Mouse (Mus musculus) olfactory bulb, adult 2 months (tissue): Measurements from ENCODE around the gene Cdh4.

ENCODE experiments used
- CTCF ChIP-seq: fragments of 200-500 bp; IDR thresholded peaks from 2 replicates; pipeline ENCODE4 v1.5.1; 2012; ENCODE audit warnings: low read depth, mild to moderate bottlenecking, low read length, moderate library complexity; ENCODE audit not compliant: insufficient read depth
- POLR2A ChIP-seq: fragments of 200-500 bp; IDR thresholded peaks from 2 replicates; pipeline ENCODE4 v1.6.1; 2012; ENCODE audit warnings: mild to moderate bottlenecking, low read depth, low read length, moderate library complexity; ENCODE audit not compliant: insufficient read depth

DNA sequence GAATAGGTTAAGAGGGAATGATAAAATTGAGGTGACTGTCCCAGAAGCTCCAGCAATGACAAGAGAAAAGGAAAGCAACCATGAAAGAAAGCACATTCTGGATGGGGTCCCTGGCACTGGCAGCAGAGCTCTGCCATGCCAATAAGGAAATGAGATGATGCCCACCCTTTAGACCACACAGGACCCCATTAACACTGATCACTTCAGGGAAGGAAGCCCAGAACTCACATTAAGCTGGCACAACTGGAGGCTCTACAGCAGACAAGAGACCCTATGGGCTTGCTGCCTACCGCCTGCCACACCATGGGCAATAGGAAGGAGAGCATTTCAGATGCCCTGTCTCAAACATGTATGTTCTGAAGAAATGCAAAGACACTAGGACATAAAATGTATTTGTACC lies 499.5 kb downstream of the Cdh4 start:
- TF ChIP-seq POLR2A (no peak), CTCF (no peak)
